Mouse (Mus musculus): ENCODE data around the gene Tmprss7.

DNA sequence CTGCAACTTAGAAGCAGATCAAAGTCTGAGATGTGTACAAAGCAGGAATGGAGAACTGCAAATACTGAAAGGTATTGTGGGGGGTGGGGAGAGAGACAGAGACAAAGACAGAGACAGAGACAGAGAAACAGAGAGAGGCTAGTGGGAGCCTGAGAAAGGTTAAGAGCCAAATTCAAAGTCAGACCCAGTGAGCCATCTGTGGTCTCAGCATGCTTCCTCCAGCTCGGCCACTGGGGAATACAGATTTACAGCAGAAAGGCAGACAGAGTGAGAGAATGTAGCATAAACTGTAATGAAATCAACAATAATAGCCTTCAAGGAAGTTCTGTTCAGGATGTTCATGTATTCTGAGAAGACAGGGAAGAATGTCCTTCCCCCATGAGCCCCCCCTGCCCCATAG lies 20.4 kb upstream of the Tmprss7 start:
- TF ChIP-seq CTCF (conservative IDR thresholded peaks at IDR 0.05; ENCODE audit: low read length), result no peak
- no peak for TF ChIP-seq POU5F1 (IDR thresholded peaks at IDR 0.05; ENCODE audit: borderline replicate concordance, low read length)
